Mouse (Mus musculus) cerebellum, adult (tissue): Measurements from ENCODE around the gene H2al1i.
"Not testable (repeated sequence)": the region's sequence is repeated elsewhere in the genome, so short reads cannot be mapped to it uniquely, and the experiment has no call there.

Source experiments
- ATAC-seq: cut with Nextera tagmentation; 2 replicates; pipeline ENCODE4 v1.9.2; 2017; ENCODE audit warnings: mild to moderate bottlenecking, moderate library complexity, mixed read lengths; ENCODE audit not compliant: insufficient number of reproducible peaks, low FRiP score, low TSS enrichment

H2al1i gene

GRCm38 (mm10) chrX:11324359-11324758 is at the start of gene H2al1i:
Gene H2al1i, plus strand, starts transcription at chrX:11324659.
- ATAC-seq = not testable (repeated sequence)

- no peak for ATAC-seq
Measured at GRCm38 (mm10) chrX:11277083-11277482, 47.4 kb upstream of the H2al1i start.

- no peak for ATAC-seq
Measured at GRCm38 (mm10) chrX:11280741-11281140, 43.7 kb upstream of the H2al1i start.

- no peak for ATAC-seq
Measured at GRCm38 (mm10) chrX:11288306-11288882, 36.1 kb upstream of the H2al1i start.

GRCm38 (mm10) chrX:11289244-11289643 is 35.2 kb upstream of the H2al1i start:
- no peak for ATAC-seq

GRCm38 (mm10) chrX:11298957-11299356 is 25.5 kb upstream of the H2al1i start, which contains the start of gene H2al1a:
Gene H2al1a, plus strand, starts transcription at chrX:11299257.
- not testable (repeated sequence) for ATAC-seq

GRCm38 (mm10) chrX:11302132-11302531 is 22.3 kb upstream of the H2al1i start, which contains the start of gene H2al1b:
Gene H2al1b, plus strand, starts transcription at chrX:11302432.
- not testable (repeated sequence) for ATAC-seq

GRCm38 (mm10) chrX:11305355-11305754 is 19.1 kb upstream of the H2al1i start, which contains the start of gene H2al1c:
Gene H2al1c, plus strand, starts transcription at chrX:11305655.
- not testable (repeated sequence) for ATAC-seq

GRCm38 (mm10) chrX:11308524-11308923 is 15.9 kb upstream of the H2al1i start, which contains the start of gene H2al1d:
Gene H2al1d, plus strand, starts transcription at chrX:11308824.
- ATAC-seq = not testable (repeated sequence)

- not testable (repeated sequence) for ATAC-seq
Measured at GRCm38 (mm10) chrX:11311634-11312033, 12.8 kb upstream of the H2al1i start, which contains the start of gene H2al1e. Gene H2al1e, plus strand, starts transcription at chrX:11311934.

GRCm38 (mm10) chrX:11314858-11315257 is 9.6 kb upstream of the H2al1i start, which contains the start of gene H2al1f:
Gene H2al1f, plus strand, starts transcription at chrX:11315158.
- ATAC-seq = not testable (repeated sequence)

- ATAC-seq = not testable (repeated sequence)
Measured at GRCm38 (mm10) chrX:11317956-11318355, 6.5 kb upstream of the H2al1i start, which contains the start of gene H2al1g. Gene H2al1g, plus strand, starts transcription at chrX:11318256.

- not testable (repeated sequence) for ATAC-seq
Measured at GRCm38 (mm10) chrX:11321192-11321591, 3.3 kb upstream of the H2al1i start, which contains the start of gene H2al1h. Gene H2al1h, plus strand, starts transcription at chrX:11321492.

- not testable (repeated sequence) for ATAC-seq
Measured at GRCm38 (mm10) chrX:11327522-11327921, 3.1 kb downstream of the H2al1i start, which contains the start of gene H2al1j. Gene H2al1j, plus strand, starts transcription at chrX:11327822.

- ATAC-seq = 0 out of 2 replicates have a peak, but pooled peaks have one; percentile 20
Measured at GRCm38 (mm10) chrX:11345762-11346161, 21.3 kb downstream of the H2al1i start.

- no peak for ATAC-seq
Measured at GRCm38 (mm10) chrX:11346756-11347155, 22.3 kb downstream of the H2al1i start.

- no peak for ATAC-seq
Measured at GRCm38 (mm10) chrX:11360823-11361222, 36.4 kb downstream of the H2al1i start.

GRCm38 (mm10) chrX:11361261-11361660 is 36.8 kb downstream of the H2al1i start:
- no peak for ATAC-seq

GRCm38 (mm10) chrX:11363890-11364289 is 39.4 kb downstream of the H2al1i start:
- peak; percentile 72 for ATAC-seq

- no peak for ATAC-seq
Measured at GRCm38 (mm10) chrX:11365151-11365550, 40.7 kb downstream of the H2al1i start.
